Mouse (Mus musculus): Measurements from ENCODE around the gene Col11a2.

DNA sequence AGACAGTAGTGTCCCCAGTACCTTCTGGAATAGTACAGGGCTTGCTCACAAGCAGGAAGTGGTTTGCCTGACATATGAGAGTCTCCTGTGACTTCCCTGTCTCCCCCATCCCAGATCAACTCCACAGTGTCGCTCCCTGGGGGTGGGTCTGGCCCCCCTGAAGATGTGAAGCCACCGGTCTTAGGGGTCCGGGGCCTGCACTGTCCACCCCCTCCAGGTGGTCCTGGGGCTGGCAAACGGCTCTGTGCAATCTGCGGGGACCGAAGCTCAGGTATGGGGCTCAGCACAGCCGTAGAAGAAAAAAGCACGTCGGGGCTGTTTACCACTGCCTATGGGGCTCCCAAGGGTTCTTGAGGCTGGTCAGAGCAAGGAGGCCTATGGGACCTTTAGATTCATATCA is 5.8 kb upstream of the Col11a2 start:
- TF ChIP-seq CTCF (IDR thresholded peaks at IDR 0.05; ENCODE audit: insufficient read depth, low read length) = no peak
- TF ChIP-seq POLR2A (IDR thresholded peaks at IDR 0.05; ENCODE audit: borderline replicate concordance, extremely low read depth, low read depth, low read length) = no peak

Measured in lung, adult 2 months (tissue).